In the genomic region with DNA sequence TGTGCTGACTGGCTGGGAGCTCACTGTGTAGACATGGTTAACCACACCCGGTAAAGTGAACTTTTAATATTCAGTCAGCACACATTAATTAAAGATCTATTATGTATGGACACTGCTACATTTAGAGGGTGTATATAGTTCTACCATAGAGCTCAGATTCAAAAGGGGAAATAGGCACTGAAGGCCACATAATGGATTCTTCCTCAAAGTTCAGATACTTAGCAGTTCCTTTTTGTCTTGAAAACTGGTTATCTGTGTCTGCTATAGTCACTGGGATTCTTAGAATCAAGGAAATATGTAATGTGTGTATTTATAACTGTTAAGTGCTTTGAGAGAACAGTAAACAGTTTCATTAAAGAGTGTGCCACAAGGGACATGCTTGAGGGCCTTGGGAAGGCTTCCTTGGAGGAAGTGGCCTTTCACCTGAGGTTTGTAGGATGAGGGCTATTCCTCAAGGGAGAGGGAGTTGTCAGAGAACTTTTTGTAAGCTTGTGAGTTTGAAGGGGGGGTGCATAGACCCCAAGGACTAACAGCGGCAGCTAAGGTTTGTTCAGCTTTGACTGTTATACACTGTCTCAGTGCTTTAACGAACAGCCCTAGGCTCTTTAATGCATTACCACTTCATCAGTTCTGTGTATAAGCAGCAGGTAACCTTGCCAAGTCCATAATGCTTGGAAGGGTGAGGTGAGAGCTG, we compare ENCODE assay signal across 19 mouse cellular contexts. TPM values are rescaled to one million over a fixed set of nuclear protein-coding genes. Genes with fewer than 3 reads are reported as not detected.
DNase-seq lines count a peak whose midpoint lies in the region; ATAC-seq and TF ChIP-seq lines count a peak whose summit lies in the region.
"Had no signal": no experiment of that assay in that cellular context is flagged by ENCODE, and none has a peak within 500 bp of the region (broad histone marks: within the 10 kb centered on the region; RNA-seq: fewer than 3 reads in every experiment).

No protein-coding gene starts in this region.

- no peak for TF ChIP-seq POLR2A in lung, adult 2 months (IDR thresholded peaks at IDR 0.05; ENCODE audit: borderline replicate concordance, extremely low read depth, low read depth, low read length)

- H3K36me3 ChIP-seq in heart, embryonic 15.5 days = peaks cover 4% of the 10 kb centered on the region; the same call in 1 of the 2 replicates
- no peaks in the 10 kb centered on the region for H3K36me3 ChIP-seq in midbrain, postnatal 0 days (ENCODE audit: insufficient read depth, low read length)

- H3K4me2 ChIP-seq in heart, embryonic 15.5 days = no peak overlapping the region
- H3K4me2 ChIP-seq in midbrain, postnatal 0 days (ENCODE audit: low read depth, low read length, poor library complexity, severe bottlenecking) = no peak overlapping the region
- H3K4me2 ChIP-seq: hindbrain, embryonic 13.5 days; limb, embryonic 13.5 days; lung, embryonic 15.5 days; midbrain, embryonic 13.5 days had no signal

- no peaks in the 10 kb centered on the region for H3K27me3 ChIP-seq in heart, embryonic 15.5 days
- no peaks in the 10 kb centered on the region for H3K27me3 ChIP-seq in midbrain, postnatal 0 days (ENCODE audit: insufficient read depth, low read length)
- H3K27me3 ChIP-seq: hindbrain, embryonic 13.5 days; limb, embryonic 13.5 days; lung, embryonic 15.5 days; midbrain, embryonic 13.5 days had no signal

- H3K27ac ChIP-seq in heart, embryonic 15.5 days = peak overlapping the region; percentile 78
- no peak overlapping the region for H3K27ac ChIP-seq in midbrain, postnatal 0 days (ENCODE audit: low read depth, low read length)
- H3K27ac ChIP-seq: hindbrain, embryonic 13.5 days; limb, embryonic 13.5 days; lung, embryonic 15.5 days; midbrain, embryonic 13.5 days had no signal

- DNase-seq in heart, adult 8-10 months (ENCODE audit: low spot score) = no peak
- DNase-seq in lung, postnatal 25 days (ENCODE audit: low spot score) = peak; percentile 55
- no peak for DNase-seq in lung, adult 2 months
- DNase-seq in urinary bladder, postnatal 10 days (ENCODE audit: low spot score) = no peak
- no peak for DNase-seq in midbrain, postnatal 0 days (ENCODE audit: low spot score)
- DNase-seq: cerebellum, adult 11 months; cerebellum, postnatal 25 days; kidney, adult 9 months; kidney, postnatal 36 days; retina, postnatal 1 day; right cerebral cortex, postnatal 4 days; thymus, postnatal 4 days had no signal

- peaks cover 53% of the 10 kb centered on the region for H3K4me1 ChIP-seq in heart, embryonic 15.5 days (replicated peaks)
- H3K4me1 ChIP-seq in lung, adult 2 months (ENCODE audit: control insufficient read depth, insufficient read depth, low read length) = peaks cover 29% of the 10 kb centered on the region
- H3K4me1 ChIP-seq in midbrain, postnatal 0 days (ENCODE audit: insufficient read depth, low read length) = no peaks in the 10 kb centered on the region
- H3K4me1 ChIP-seq: midbrain, embryonic 13.5 days had no signal

- H3K4me3 ChIP-seq in heart, embryonic 15.5 days = no peak overlapping the region
- no peak overlapping the region for H3K4me3 ChIP-seq in lung, adult 2 months (replicated peaks; ENCODE audit: extremely low read depth, low read depth, low read length)
- H3K4me3 ChIP-seq in midbrain, postnatal 0 days (ENCODE audit: low read depth, low read length) = no peak overlapping the region
- H3K4me3 ChIP-seq: hindbrain, embryonic 13.5 days; limb, embryonic 13.5 days; lung, embryonic 15.5 days; midbrain, embryonic 13.5 days had no signal

- TF ChIP-seq CTCF in lung, adult 2 months (IDR thresholded peaks at IDR 0.05; ENCODE audit: insufficient read depth, low read length) = no peak
- TF ChIP-seq CTCF in midbrain, postnatal 0 days (IDR thresholded peaks at IDR 0.05) = no peak

- no peak overlapping the region for H3K9ac ChIP-seq in heart, embryonic 15.5 days
- no peak overlapping the region for H3K9ac ChIP-seq in midbrain, postnatal 0 days (replicated peaks; ENCODE audit: low read length, poor library complexity, severe bottlenecking)
- H3K9ac ChIP-seq: hindbrain, embryonic 13.5 days; limb, embryonic 13.5 days; lung, embryonic 15.5 days; midbrain, embryonic 13.5 days had no signal

- WGBS in heart, embryonic 15.5 days = 81% methylated on average over 3 of the region's 3 CpGs
- 55% methylated on average over 3 of the region's 3 CpGs for WGBS in lung, adult 2 months
- 89% methylated on average over 3 of the region's 3 CpGs for WGBS in midbrain, postnatal 0 days

- no peak for ATAC-seq in heart, embryonic 15.5 days (replicated peaks; ENCODE audit: insufficient number of reproducible peaks, insufficient read depth, low FRiP score, low read depth)
- peak; percentile 38 for ATAC-seq in granulocyte monocyte progenitor cell, adult 5-6 weeks (replicated peaks; ENCODE audit: poor library complexity, severe bottlenecking)
- no peak for ATAC-seq in midbrain, postnatal 0 days (ENCODE audit: low FRiP score)
- ATAC-seq: forebrain, embryonic 16.5 days; midbrain, embryonic 13.5 days had no signal

- H3K9me3 ChIP-seq in heart, embryonic 15.5 days (replicated peaks) = no peaks in the 10 kb centered on the region
- no peaks in the 10 kb centered on the region for H3K9me3 ChIP-seq in midbrain, postnatal 0 days (ENCODE audit: low read length)
- H3K9me3 ChIP-seq: hindbrain, embryonic 13.5 days; limb, embryonic 13.5 days; lung, embryonic 15.5 days; midbrain, embryonic 13.5 days had no signal

RNA-seq across cellular contexts. Expression of gene Lrrfip2, which starts 28.3 kb away (rescaled TPM):
- 64.2 and 64.9 TPM in 2 replicates for polyA plus RNA-seq in heart, embryonic 15.5 days (2015; fragmentation: Nextera tagmentation; extraction: Ambion mirVana)
- 100 to 1,000 TPM in 2 of 4 experiments, 10 to 100 TPM in 2; 89.3 to 102 (median 96.2) TPM for total RNA-seq in heart, adult 8-10 months (2022)
- polyA plus RNA-seq in lung, adult 2 months (2012; rRNA removed) = 19.8 and 22.3 TPM in 2 replicates
- total RNA-seq in granulocyte monocyte progenitor cell, adult 5-6 weeks (2014; fragmentation: Nextera tagmentation) = 34.0 and 37.9 TPM in 2 replicates
- 75.1 and 86.0 TPM in 2 replicates for total RNA-seq in granulocyte monocyte progenitor cell, adult 5-6 weeks (2017)
- total RNA-seq in midbrain, postnatal 0 days (2014; rRNA removed) = 23.7 and 32.7 TPM in 2 replicates
- polyA plus RNA-seq in midbrain, postnatal 0 days (2015; fragmentation: Nextera tagmentation; extraction: Ambion mirVana) = 42.2 and 44.0 TPM in 2 replicates
